Mouse (Mus musculus): ENCODE results near the gene Slc20a1.
A peak's percentile ranks its signal among the peaks of the same experiment; 100 is the strongest.

Gene Slc20a1

DNA sequence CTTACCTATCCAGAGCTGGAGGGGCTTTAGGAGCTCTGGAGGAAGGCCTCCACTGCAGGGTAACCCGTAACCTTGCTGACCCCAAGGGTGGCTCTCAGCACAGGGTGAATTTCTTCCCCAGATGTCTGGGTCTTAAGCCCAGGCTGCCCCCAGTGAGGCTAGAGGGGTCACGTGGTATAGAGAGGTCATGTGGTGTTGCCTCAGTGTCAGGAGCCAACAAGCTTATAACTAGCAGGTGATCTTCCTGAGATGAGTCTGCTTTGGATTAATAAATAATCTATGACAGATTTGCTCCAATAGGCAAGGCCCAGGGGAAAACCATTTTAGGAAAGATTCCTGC, 55.0 kb downstream of the Slc20a1 start:
- DNase-seq (ENCODE audit: low spot score) = no peak

DNA sequence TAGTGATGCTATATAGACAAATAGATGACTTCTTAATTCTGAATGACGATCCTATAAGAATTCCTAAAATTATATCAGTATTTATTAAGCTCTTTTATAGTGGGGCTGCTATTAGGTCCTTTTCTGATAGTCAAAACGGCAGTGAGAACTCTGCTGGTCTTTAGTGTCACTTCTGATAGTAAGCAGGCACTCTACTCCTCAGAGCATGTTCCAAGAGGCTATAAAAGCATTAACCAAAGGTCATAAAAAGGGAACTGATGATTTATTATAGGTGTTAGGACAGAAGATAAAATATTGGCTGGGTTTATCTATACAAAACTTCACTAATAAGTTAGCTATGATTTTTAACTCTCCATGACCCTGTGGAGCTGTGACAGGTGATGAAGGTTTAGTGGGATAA, 55.5 kb downstream of the Slc20a1 start:
- DNase-seq (ENCODE audit: low spot score) = no peak

DNA sequence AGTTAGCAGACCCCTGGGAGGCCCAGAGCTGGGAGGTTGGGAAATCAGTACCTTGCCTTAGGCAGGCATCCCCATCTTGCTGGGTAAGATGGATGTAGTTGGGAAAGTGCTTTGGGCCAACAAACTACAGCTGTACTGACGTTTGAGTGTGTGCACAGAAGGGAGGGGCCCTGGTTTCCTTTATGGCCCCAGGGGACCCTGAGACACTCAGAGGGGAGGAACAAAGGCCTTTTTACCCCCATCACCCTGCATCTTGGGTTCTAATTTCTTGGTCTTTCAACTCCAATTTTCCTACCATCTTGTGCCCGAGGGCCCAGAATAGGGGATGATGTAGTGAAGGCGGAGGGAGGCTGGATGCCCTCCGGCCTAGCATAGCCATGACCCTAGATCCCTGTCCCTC, 57.4 kb downstream of the Slc20a1 start:
- DNase-seq (ENCODE audit: low spot score) = no peak

DNA sequence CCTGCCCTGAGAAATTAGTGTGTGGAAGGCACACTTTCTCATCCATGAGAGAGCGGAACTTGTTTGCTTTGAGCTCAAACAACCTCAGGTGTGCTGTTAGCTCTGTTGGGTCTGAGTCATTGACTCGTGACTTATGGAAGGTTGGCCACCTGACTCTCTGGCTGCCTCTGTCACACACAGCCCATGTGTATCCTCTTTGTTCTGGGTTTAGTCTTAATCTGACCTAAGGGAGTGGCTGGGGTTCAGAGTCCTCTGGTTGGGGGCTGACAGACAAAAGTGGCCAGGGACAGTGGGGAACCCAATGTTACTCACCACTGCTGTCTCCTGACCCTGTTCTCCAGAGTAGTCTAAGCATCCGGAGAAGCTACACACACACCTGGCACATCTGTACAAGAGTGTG, 59.5 kb downstream of the Slc20a1 start:
- DNase-seq (ENCODE audit: low spot score) = no peak

DNA sequence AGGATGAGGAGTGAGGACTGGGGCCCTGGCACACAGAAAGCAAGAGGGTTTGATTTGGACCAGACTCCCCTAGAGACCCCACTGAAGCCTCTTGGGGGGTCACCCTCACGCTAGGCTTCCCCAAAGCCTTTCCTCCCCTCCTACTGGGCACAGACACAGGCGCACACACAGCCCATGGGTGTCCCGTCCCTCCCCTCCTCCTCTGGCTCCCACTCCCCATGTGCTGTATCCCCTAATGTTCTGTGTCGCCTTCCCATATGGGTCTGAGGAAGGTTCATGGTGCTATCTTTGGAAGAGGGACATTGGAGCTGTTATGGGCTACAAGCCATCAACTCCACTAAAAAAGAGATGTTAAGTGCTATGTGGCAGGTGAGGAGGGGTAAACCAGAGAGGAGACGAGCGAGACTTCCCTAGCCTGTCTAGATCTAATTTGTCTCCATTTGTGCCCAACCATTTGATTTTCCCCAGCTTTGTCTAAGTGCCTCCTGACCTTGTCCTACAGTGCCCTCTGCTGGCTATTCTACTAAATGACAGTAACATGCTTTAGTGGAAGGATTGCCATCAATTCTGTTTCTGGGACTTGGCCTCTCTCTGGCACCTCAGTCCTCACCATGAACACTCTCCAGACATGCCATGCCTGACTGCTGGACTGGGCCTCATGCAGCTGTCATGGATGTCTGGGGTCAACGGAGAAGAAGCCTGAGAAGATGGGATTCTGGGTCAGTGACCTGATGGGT, 60.1 kb downstream of the Slc20a1 start:
- peak; percentile 90 for DNase-seq (ENCODE audit: low spot score)

DNA sequence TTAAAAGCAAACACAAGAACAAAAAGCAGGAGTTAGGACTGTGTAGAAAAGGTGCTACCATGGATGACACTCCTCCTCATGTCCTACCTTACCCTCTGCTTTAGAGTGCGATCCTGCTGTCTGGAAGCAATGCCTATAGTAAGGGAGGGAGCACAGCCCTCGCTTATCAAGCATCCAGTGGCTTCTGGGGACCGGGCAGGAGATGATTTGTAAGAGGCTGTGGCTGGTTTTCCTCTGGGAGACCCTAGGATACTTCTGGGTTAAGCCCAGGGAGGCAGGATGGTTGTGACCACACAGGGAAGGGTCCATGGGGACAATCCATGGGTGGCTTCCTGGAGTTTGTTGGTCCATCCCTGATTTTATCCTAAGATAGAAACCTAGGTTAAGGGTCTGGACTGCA, 62.1 kb downstream of the Slc20a1 start:
- no peak for DNase-seq (ENCODE audit: low spot score)
